Mouse (Mus musculus) CH12.LX (cell line): ENCODE results near the gene Epop. TPM values are rescaled to one million over a fixed set of nuclear protein-coding genes. Genes with fewer than 3 reads are reported as not detected.

Source experiments
- DNase-seq: peaks from one replicate; pipeline ENCODE4 v3.0.0-alpha.2; 2013; ENCODE audit errors: extremely low read depth
- H3K27ac ChIP-seq: 2 replicates; pipeline ENCODE4 v1.5.1; 2012; ENCODE audit warnings: low read depth, mild to moderate bottlenecking, control low read depth, moderate library complexity; ENCODE audit not compliant: insufficient read depth
- H3K27me3 ChIP-seq: replicated peaks from 2 replicates; pipeline ENCODE3; 2012; ENCODE audit warnings: inconsistent platforms
- H3K36me3 ChIP-seq, 2 experiments: replicated peaks in 1 of 2; 2 replicates each; pipeline versions ENCODE3 to v1.6.1; 2012; ENCODE audit warnings: inconsistent platforms in 1 of 2, low read length in 1 of 2, mild to moderate bottlenecking in 1 of 2, mixed read lengths in 1 of 2, moderate library complexity in 1 of 2; ENCODE audit not compliant: control insufficient read depth in 1 of 2, insufficient read depth in 1 of 2
- H3K4me1 ChIP-seq, 2 experiments: 2 replicates each; pipeline ENCODE4 v1.6.1; 2012; ENCODE audit warnings: inconsistent platforms in 1 of 2, moderate library complexity in 1 of 2; ENCODE audit not compliant: insufficient read depth in 2 of 2, control insufficient read depth in 1 of 2
- H3K4me2 ChIP-seq: 2 replicates; pipeline ENCODE4 v1.6.1; 2012; ENCODE audit warnings: low read depth, mild to moderate bottlenecking, control low read depth; ENCODE audit not compliant: poor library complexity, insufficient read depth, severe bottlenecking
- H3K4me3 ChIP-seq, 3 experiments: fragments of 150-350 bp in 1 of 3; sonication (generic) in 1 of 3; replicated peaks in 1 of 3; 2 replicates each; pipeline versions ENCODE3 to v1.5.1; 2011 to 2012; ENCODE audit warnings: low read depth in 2 of 3, low read length in 2 of 3, mild to moderate bottlenecking in 2 of 3, moderate library complexity in 2 of 3, control low read depth in 1 of 3, improper control_type of control experiment in 1 of 3, inconsistent platforms in 1 of 3, mixed read lengths in 1 of 3; ENCODE audit not compliant: poor library complexity in 1 of 3
- H3K79me2 ChIP-seq: replicated peaks from 2 replicates; pipeline ENCODE4 v1.6.1; 2012; ENCODE audit warnings: mild to moderate bottlenecking, moderate library complexity; ENCODE audit not compliant: control insufficient read depth, poor library complexity, insufficient read depth, severe bottlenecking; ENCODE audit errors: extremely low read depth
- H3K9ac ChIP-seq: 2 replicates; pipeline ENCODE4 v1.6.1; 2012; ENCODE audit warnings: low read depth, mild to moderate bottlenecking, control low read depth, moderate library complexity; ENCODE audit not compliant: insufficient read depth
- H3K9me3 ChIP-seq: replicated peaks from 2 replicates; pipeline ENCODE3; 2012; ENCODE audit warnings: low read length, inconsistent platforms, mixed read lengths
- CHD1 ChIP-seq: IDR thresholded peaks from 2 replicates; pipeline ENCODE4 v1.6.1; 2012; ENCODE audit warnings: low read depth, low read length, improper control_type of control experiment, inconsistent platforms
- CHD2 ChIP-seq: IDR thresholded peaks from 2 replicates; pipeline ENCODE4 v1.6.1; 2011; ENCODE audit warnings: low read length, improper control_type of control experiment
- CTCF ChIP-seq, 2 experiments: IDR thresholded peaks in 1 of 2; conservative IDR thresholded peaks in 1 of 2; 2 replicates each; pipeline ENCODE4 v1.5.1; 2011 to 2012; ENCODE audit warnings: low read depth in 2 of 2, low read length in 2 of 2, improper control_type of control experiment in 1 of 2, inconsistent platforms in 1 of 2, mild to moderate bottlenecking in 1 of 2, moderate library complexity in 1 of 2
- E2F4 ChIP-seq: IDR thresholded peaks from 2 replicates; pipeline ENCODE4 v1.6.1; 2011; ENCODE audit warnings: low read depth, low read length, improper control_type of control experiment; ENCODE audit not compliant: insufficient replicate concordance
- ELF1 ChIP-seq: IDR thresholded peaks from 2 replicates; pipeline ENCODE4 v1.6.1; 2014; ENCODE audit warnings: low read depth, mild to moderate bottlenecking, inconsistent platforms, low read length, improper control_type of control experiment
- ETS1 ChIP-seq: conservative IDR thresholded peaks from 2 replicates; pipeline ENCODE4 v1.6.1; 2012; ENCODE audit warnings: low read depth, mild to moderate bottlenecking, inconsistent platforms, low read length, improper control_type of control experiment, moderate library complexity
- GABPA ChIP-seq: IDR thresholded peaks from 2 replicates; pipeline ENCODE4 v1.6.1; 2012; ENCODE audit warnings: low read depth, low read length, improper control_type of control experiment, inconsistent platforms; ENCODE audit not compliant: insufficient replicate concordance
- POLR2AphosphoS2 ChIP-seq: IDR thresholded peaks from 2 replicates; pipeline ENCODE4 v1.6.1; 2011; ENCODE audit warnings: low read depth, low read length, improper control_type of control experiment
- SIN3A ChIP-seq: IDR thresholded peaks from 2 replicates; pipeline ENCODE4 v1.6.1; 2012; ENCODE audit warnings: low read length, improper control_type of control experiment, inconsistent platforms
- SMC3 ChIP-seq: IDR thresholded peaks from 2 replicates; pipeline ENCODE4 v1.6.1; 2011; ENCODE audit warnings: low read depth, low read length, improper control_type of control experiment
- UBTF ChIP-seq: IDR thresholded peaks from 2 replicates; pipeline ENCODE4 v1.6.1; 2012; ENCODE audit warnings: low read depth, mild to moderate bottlenecking, inconsistent platforms, low read length, improper control_type of control experiment, moderate library complexity
- USF1 ChIP-seq: IDR thresholded peaks from 2 replicates; pipeline ENCODE4 v1.6.1; 2014; ENCODE audit warnings: low read depth, mild to moderate bottlenecking, inconsistent platforms, low read length, improper control_type of control experiment
- ZMIZ1 ChIP-seq: IDR thresholded peaks from 2 replicates; pipeline ENCODE4 v1.6.1; 2012; ENCODE audit warnings: low read depth, mild to moderate bottlenecking, inconsistent platforms, low read length, improper control_type of control experiment
- ZNF384 ChIP-seq: IDR thresholded peaks from 2 replicates; pipeline ENCODE4 v1.6.1; 2012; ENCODE audit warnings: low read depth, low read length, improper control_type of control experiment, inconsistent platforms
- dilution Hi-C: fragments of 300-500 bp; cut with MboI; formaldehyde crosslinking; loops from 2 replicates; pipeline ENCODE4 v1.14.3; 2020; ENCODE audit warnings: low sequenced_read_pairs; ENCODE audit not compliant: extremely low pct_unique_long_range_greater_than_20kb, extremely low pct_ligation_motif_present
- in situ Hi-C: fragments of 300-500 bp; cut with MboI; formaldehyde crosslinking; loops from 3 replicates; pipeline ENCODE4 v1.14.3; 2019; ENCODE audit warnings: low sequenced_read_pairs, low pct_ligation_motif_present, low pct_unique_long_range_greater_than_20kb, mixed read lengths
- polyA plus RNA-seq: library from polyadenylated mRNA; unstranded; fragments of >175 nt; gene quantifications from 2 replicates; pipeline ENCODE4 v1.2.1, GENCODE M21; 2012; ENCODE audit warnings: low read depth; ENCODE audit not compliant: insufficient read length
- total RNA-seq, 2 experiments: library from RNA; depleted of rRNA; stranded (reverse); fragments of 300-350 nt in 1 of 2; fragments of >200 nt in 1 of 2; gene quantifications; 2 replicates each; pipeline ENCODE4 v1.2.3; 2012 to 2014

The Epop gene
- total and polyA plus RNA-seq, 3 experiments: 2.1 to 8.4 (median 4.2) TPM

DNA sequence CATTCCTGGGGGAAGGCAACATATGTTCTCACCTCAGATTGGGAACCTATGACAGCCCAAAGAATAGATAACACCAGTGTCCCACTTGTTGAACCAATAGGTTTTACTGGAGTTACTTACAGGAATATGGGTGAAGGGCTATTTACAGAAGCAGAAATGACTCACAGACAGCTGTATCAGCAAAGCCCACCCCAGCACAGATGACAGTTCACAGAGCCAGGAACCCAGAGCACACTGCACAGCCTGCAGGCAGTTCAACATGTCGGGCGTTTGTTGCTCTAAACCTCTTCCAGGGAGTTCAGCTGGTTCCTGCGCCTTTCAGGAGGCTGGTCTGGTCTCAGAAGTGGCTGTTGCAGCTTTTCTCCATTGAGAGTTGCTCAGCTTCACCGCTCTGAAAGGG is 14.2 kb downstream of the Epop start:
- in situ Hi-C loops (no loop called here), dilution Hi-C loops (no loop called here)
- H3K4me1 ChIP-seq: peaks cover 5 to 12% of the 10 kb centered on the region in 2 experiments; a peak in 3 of 4 replicates
- H3K36me3 ChIP-seq: no peaks in the 10 kb centered on the region
- no peak overlapping the region for H3K9ac ChIP-seq
- H3K4me3 ChIP-seq: no peak overlapping the region
- no peak for DNase-seq
- H3K4me2 ChIP-seq: no peak overlapping the region
- no peaks in the 10 kb centered on the region for H3K79me2 ChIP-seq
- TF ChIP-seq E2F4: no peak
- no peak for TF ChIP-seq CHD2
- no peak for TF ChIP-seq CHD1
- no peak for TF ChIP-seq ZMIZ1
- no peak for TF ChIP-seq UBTF
- TF ChIP-seq ZNF384: no peak
- no peak for TF ChIP-seq USF1
- no peak for TF ChIP-seq CTCF (conservative IDR thresholded peaks at IDR 0.05 in 1 of 2, IDR thresholded peaks at IDR 0.05 in 1 of 2; ENCODE audit: low read depth in 2 of 2, low read length in 2 of 2)
- TF ChIP-seq SIN3A: no peak
- H3K9me3 ChIP-seq: no peaks in the 10 kb centered on the region
- H3K27ac ChIP-seq: no peak overlapping the region
- H3K27me3 ChIP-seq: peaks cover 47% of the 10 kb centered on the region

DNA sequence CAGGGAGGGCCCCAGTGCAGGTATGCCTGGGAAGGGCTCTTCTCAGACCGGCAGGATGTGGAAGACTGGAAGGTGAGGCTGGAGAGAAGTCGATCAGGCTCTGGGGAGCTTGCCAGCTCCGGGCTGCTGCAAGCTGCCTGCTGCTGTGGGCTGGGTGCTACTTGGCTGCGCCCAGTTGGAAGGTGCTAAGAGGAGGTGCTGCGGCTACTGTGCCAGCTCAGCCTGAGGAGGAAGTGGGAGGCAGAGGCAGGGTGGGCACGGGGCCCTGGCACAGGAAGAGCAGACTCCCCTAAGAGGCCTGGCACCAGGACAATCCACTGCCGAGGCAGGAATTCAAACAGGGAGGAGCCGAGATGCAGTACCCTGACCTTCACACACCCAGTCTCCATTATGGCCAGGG is 18.4 kb downstream of the Epop start:
- dilution Hi-C loops: no loop called here
- no peaks in the 10 kb centered on the region for H3K9me3 ChIP-seq

DNA sequence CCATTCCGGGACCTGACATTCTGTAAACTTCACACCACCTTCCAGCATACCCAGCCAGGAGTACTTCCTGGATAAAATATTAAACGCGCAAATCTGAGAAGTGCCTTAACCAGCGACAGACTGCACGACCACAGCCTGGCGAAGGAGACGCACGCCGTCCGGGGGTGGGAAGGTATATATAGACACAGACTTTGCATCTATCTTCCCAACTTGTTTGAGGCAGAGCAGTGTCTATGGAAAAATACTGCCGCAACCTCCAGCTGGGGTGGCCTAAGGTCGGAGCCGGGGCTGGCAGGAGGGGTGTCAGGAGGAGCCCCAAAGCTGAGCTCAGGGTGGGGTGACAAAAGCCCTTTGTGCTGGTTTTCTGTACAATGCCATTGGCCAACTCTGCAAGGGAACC is 19.8 kb downstream of the Epop start:
- Histone ChIP-seq H3K4me3 (no peak overlapping the region), H3K79me2 (no peaks in the 10 kb centered on the region), H3K4me2 (no peak overlapping the region), H3K4me1 (peaks cover 4 to 9% of the 10 kb centered on the region in 2 experiments; a peak in 2 of 4 replicates), H3K36me3 (no peaks in the 10 kb centered on the region), H3K27me3 (peaks cover 50% of the 10 kb centered on the region), H3K9me3 (no peaks in the 10 kb centered on the region), H3K27ac (no peak overlapping the region), H3K9ac (no peak overlapping the region)
- dilution Hi-C loops: no loop called here
- in situ Hi-C loops: no loop called here
- DNase-seq: no peak
- TF ChIP-seq GABPA (no peak), SMC3 (no peak), ELF1 (no peak), CHD1 (no peak), CHD2 (no peak)

More for the DNA sequence above, 18.4 kb downstream of the Epop start:
- H3K79me2 ChIP-seq: no peaks in the 10 kb centered on the region
- no peak overlapping the region for H3K9ac ChIP-seq
- H3K36me3 ChIP-seq: no peaks in the 10 kb centered on the region
- no peak overlapping the region for H3K4me3 ChIP-seq
- TF ChIP-seq POLR2AphosphoS2 (no peak), E2F4 (no peak), GABPA (no peak), ETS1 (no peak)
- TF ChIP-seq, all 38 proteins: peak for 0
- Histone ChIP-seq H3K27ac (no peak overlapping the region), H3K4me1 (peaks cover 4 to 9% of the 10 kb centered on the region in 2 experiments; a peak in 2 of 4 replicates), H3K4me2 (no peak overlapping the region), H3K27me3 (peaks cover 52% of the 10 kb centered on the region)
- in situ Hi-C loops: no loop called here
- no peak for DNase-seq
